Mouse (Mus musculus): ENCODE data around the gene Svep1.

DNA sequence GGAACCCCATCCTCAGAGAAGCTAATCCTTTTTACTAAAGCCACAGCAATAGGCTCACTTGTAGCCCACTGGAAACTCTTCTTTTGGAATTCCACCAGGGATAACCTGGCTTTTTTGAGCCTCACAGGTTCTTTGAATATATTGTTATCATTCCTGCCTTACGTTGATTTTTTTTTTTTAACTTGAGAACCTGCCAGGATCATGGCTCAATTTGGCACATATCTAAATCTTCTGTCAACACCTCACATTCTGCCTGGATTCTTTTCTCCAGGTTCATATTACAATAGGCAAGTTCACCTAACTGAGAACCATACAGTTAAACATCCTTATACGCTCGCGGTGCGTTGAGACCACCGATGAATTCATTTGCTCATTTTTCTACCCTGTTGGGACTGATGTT lies 28.2 kb downstream of the Svep1 start:
- TF ChIP-seq CTCF (IDR thresholded peaks at IDR 0.05; ENCODE audit: low read depth) (no peak), EP300 (optimal IDR thresholded peaks at IDR 0.05) (no peak)
